Mouse (Mus musculus): ENCODE results near the gene Ppp6r3.

Ppp6r3 gene

DNA sequence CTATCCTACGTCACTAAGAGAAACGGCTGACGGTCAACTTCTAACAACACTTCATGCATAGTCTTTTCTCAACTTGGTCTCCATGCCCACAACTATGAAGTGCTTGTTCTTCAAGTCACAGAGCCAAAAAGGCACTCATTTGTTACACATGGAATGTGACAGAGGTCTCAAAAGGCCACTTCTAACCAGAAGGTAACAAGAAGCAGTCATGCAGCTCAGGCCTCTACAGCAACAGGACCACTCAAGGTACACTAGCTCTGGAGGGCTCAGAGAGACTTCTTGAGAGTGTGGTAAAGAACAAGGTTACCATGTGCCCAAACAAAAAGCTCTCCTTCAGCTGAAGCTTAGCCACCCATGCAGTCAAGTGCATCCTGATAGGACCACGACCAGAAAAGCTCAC is 46.9 kb downstream of the Ppp6r3 start:
- no peak for DNase-seq (ENCODE audit: low read depth, low spot score)

DNA sequence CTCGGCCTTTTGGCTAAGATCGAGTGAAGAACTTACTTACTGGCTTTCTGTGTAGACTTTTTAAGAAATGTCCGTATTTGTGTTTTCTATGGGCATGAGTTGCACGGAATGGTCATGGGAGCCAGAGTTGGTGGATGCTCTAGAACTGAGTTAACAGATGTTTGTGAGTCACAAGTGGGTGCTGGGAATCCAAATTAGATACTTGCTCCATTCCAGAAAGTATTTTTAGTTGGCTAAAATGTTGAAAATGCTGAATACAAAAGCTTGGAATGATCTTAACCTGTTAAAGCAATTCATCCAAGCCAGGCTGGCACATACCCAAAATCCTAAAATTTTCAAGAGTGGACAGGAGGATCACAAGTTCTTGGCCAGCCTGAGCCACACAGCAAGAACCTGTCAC is 48.0 kb downstream of the Ppp6r3 start:
- DNase-seq (ENCODE audit: low read depth, low spot score), result no peak

DNA sequence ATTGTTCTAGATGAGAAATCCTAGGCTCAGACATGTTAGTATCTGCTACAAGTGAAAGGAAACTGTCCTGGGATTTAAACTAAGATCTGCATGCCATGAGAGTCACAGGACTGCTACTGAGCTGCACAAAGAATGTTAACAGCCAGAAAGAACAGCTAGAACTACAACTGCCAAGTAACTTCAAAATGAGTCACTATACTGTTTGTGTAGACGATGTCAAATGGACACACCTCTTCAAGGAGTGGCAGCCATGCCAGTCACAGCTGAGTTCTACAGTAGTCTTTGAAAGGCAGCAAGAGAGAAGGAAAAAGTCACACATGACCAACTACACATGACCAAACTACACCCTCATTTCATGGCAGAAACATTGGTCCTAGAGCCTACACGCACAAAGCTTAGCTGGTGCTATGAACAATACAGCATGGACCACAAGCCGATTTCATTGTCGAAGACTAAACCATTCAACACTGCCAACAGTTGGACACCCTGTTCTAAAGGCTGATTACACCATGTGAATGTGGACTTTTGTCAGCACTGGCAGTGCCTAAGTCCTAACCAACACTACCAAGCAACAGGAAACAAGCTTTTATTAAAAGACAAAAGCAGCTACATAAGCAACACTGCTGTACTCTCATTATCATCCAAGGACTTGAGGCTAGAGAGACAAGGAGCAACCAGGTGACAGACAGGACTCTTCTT is 55.9 kb downstream of the Ppp6r3 start:
- no peak for DNase-seq (ENCODE audit: low read depth, low spot score)

DNA sequence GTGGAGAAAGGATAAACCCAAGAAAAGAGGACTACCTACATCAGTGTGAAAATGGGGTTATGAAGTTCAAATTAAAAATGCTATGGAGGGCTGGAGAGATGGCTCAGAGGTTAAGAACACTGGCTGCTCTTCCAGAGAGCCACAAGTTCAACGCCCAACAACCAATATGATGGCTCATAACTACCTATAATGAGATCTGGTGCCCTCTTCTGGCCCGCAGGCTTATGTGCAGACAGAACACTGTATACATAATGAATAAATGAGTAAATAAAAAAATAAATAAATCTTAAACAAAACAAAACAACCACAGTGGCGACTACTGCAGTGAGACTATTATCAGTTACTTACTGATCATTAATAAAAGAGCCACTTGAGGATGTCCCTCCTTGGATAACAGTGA is 78.3 kb downstream of the Ppp6r3 start:
- DNase-seq (ENCODE audit: low read depth, low spot score), result no peak

DNA sequence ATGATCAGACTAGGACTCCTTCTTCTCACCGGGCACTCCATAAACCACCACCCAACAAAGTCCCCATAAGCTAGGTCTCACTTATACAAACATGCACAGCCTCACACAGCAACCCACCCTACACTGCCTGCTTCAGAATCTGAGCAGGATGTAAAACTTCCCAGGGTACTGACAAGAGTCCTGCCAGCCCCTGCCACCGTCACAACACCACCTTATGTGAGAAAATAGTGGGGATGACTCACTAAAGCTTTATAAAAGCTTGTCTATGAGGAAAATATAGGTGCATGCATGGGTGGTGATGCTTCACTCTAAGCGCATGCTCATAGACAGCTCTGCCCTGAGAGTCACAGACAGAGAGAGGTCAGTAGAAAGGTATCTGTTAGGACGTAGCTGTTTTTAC is 85.7 kb downstream of the Ppp6r3 start:
- DNase-seq (ENCODE audit: low read depth, low spot score), result no peak

DNA sequence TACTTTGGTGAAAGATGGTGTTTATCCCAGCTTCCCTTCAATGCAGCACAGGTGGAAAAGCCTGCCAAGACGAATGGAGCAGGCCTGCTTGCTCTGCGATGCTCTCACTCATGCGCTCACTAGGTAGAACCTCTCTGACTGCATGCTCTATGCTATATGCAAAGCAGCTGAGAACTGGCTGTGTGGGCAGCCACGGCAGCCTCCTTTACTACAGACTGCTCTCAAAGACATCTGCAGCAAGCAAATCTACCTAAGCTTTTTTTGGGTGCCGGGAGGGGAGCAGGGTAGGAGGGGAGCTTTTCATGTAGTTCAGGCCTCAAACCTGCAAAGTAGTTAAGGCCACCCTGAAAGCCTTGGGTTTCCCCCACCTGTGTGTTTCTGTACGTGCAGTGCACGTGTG is 92.7 kb downstream of the Ppp6r3 start:
- no peak for DNase-seq (ENCODE audit: low read depth, low spot score)

DNA sequence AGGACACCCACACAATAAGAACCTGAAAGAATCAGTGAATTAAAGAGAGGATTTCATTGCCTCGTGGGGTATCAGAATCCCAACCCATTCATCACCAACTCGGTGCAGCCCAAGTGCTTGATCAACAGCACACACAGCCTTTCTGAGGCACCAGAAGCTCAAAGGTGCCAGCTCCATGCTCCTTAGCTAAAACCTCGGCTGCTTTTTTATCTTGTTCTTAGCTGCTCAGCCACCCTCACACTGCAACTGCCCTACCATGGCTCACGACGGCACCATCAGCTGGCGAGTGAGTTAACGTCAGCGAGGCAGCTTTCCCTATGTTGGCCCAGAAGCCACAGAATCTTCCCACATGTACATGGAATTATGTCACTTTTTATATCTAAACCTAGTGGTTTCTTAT is 95.4 kb downstream of the Ppp6r3 start:
- no peak for DNase-seq (ENCODE audit: low read depth, low spot score)

DNA sequence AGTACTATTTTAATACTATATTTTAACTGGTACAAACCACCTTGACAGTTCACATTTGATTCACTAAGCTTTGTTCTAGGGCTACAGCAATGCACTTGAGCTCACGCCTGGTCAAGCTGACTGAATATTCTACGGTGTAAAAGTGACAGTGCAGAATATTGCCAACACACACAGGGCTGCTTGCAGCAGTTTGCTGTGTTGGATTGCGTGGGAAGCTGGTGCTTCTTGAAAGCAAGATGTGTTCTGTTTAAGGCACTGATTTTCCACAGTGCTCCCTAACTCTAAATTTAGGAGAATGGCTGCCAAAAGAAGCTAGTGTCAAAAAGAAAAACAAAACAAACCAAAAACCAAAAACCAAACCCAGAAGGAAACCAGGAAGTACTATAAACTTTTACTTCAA is 98.6 kb downstream of the Ppp6r3 start:
- DNase-seq (ENCODE audit: low read depth, low spot score), result no peak

DNA sequence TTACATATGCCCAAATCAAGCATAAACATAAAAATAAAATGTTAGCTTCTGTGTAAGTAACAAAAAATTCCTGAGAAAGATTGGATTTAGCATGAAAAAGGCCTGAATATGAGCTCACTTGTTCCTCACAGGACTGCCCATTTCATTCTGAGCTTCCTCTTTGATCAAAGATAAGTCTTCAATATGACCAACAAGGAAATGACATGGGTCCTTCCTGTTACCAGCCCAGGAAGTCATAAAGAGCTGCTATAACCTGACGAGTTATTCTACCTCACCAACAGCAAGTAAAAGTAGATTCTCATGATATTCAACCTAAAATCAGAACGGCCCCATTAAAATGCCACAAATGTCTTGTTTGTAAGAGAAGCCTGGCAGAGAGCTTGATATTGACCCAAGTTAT is 104.3 kb downstream of the Ppp6r3 start:
- no peak for DNase-seq (ENCODE audit: low read depth, low spot score)

DNA sequence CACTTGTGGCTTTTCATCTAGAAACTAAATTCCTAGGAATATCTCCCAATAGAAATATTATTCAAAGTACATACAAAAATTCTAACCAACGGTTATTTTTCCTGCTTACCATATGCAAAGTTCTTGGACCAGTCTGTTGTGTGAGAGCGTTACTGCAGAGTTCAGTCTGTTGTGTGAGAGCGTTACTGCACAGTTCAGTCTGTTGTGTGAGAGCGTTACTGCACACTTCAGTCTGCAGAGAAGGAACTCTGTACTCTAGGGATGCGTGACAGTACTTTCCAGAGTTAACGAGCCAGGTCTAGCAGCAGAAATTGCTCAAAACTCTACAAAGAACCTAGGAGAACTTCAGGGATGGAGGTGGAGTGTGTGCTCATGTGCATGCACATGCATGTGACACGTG is 108.0 kb downstream of the Ppp6r3 start:
- no peak for DNase-seq (ENCODE audit: low read depth, low spot score)

DNA sequence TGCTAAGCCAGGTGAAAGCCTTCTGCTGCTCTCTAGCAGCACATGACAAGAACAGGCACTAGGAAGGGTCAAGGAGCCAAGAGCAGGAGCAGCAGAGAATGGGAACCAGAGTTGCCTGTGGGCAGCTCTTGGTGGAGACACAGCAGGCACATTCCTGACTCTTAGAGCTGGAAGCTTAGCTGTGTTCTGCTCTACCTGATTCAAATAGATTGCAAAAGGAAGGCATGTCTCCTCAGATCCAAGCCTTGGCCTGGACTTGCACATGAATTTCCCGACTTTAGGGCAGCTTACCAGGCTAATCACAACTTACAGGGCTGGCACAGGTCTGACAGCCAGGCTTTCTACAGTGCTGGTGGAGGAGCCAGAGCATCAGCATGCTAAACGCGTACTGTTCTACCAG is 115.6 kb downstream of the Ppp6r3 start:
- no peak for DNase-seq (ENCODE audit: low read depth, low spot score)

DNA sequence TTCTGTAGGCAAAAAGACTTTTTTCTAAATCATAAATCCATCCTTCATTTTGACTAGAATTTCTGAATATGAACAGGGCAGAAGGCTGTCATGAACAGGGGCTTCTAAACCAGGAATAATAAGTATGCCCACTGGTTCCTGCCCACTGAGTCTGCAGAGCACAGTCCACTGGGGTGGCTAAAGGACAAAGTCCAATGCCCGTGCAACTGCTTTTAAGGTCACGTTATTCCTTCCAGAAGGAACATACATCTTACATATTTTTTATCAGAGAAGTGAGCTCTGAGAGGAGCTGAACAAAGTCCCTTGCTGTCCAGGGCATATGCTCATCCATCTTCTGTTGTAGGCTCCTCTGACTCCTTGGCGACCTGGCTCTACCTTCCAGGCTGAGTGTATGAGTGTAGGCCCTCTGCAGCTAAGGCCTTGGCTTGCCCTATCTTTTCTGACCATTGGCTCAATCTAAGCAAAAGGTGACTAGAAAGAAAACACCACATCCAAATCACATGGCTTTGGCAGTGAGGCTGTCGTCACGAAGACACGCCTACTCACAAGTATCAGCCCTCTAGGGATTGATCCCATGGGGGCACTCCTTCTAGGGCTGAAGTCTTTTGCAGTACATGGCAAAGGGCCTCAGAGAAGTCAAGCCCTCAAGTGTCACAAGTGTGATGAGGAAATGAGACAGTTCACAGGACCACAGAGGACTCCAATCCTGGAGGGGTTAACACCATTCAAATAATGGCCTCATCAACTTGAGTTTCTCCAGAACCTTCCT is 117.0 kb downstream of the Ppp6r3 start:
- DNase-seq (ENCODE audit: low read depth, low spot score), result no peak

DNA sequence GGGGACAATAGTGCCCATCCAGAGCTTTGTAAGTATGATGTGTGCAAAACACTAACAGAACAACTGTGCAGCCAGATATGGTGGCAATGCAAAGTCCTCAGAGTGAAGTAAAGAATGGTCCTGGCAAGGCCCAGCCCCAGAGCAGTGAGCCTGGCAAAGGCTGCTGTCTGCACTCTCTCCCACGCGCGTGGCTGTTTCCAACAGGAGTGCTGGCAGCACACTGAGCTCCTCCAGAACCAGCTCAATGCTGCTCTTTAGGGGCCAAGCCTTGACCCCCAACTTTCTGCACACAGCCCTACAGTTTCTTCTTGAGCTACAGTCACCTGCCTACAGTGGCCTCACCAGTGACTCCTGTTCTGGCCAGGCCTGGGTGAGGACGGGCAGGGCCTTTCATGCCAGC is 117.8 kb downstream of the Ppp6r3 start:
- no peak for DNase-seq (ENCODE audit: low read depth, low spot score)

DNA sequence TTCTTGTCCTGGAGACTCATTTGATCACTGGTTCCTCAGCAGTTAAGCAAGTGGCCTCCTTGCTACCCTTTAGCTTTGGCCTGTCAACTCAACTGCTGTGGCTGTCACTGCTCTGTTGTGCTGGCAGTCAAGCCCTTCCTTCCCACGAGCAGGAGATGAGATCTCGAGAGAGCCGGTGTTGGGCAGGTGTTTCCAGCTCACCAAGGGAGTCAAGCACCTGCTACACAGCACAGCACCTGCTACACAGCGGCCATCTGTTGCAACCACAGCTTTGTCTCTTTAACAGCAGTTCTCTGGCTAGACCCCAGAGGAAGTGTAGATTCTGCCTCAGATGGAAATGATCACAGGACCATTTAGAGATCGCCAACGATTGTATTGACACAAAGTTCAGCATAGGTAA is 123.9 kb downstream of the Ppp6r3 start:
- DNase-seq (ENCODE audit: low read depth, low spot score), result no peak

DNA sequence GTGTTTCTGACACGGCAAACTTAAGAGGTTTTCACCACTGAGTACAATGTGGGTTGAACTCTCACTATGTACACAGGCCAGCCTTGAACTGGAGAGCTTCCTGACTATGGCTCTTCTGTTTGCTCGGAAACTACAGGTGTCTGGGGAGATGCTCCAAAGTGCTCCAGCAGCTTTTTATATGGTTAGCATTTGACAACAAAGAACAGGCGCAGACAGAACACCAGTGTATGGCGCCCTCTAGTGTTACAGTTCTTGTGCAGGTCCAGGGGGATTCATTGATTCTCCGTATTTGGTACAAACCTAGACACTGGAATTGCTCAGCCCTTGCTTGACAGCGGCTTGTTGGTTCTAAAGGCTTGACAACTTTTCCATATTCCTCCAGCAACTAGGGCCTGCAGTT is 124.4 kb downstream of the Ppp6r3 start:
- DNase-seq (ENCODE audit: low read depth, low spot score), result peak; percentile 43

DNA sequence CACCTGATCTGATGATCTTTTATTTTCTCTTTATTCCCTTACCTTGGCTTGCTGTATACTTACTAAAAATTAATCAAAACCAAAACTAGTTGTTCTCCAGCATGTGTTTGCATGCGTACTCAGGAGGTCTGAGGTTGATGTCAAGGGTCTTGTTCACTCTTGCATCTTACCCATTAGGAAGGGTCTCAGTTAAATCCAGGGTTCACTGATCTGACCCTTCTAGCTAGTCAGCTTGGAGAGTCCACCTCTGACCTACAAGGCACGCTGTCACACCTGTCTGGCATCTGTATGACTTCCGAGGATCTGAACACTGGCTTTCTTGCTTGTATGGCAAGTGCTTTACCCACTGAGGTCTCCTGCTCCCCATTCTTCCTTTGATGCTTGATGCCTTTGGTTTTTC is 124.8 kb downstream of the Ppp6r3 start:
- DNase-seq (ENCODE audit: low read depth, low spot score), result no peak

DNA sequence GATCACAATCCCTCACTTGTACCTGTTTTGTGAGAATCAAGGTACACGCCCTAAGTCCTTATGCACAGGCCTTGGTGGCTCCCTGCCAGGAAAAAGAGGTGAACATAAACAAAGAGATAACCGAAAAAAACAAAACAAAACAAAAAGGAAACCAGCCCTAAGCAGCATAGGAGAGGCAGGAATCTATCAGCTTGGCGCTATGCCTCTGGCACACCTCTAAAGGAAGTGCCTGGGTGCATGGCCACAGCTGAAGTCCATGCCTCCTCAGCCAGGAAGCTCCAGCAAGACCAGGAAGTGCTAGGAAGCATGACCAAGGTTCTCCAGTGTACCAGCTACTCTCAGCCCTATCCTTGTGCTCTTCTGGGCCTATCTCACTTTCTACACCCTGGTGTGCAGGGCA is 126.3 kb downstream of the Ppp6r3 start:
- no peak for DNase-seq (ENCODE audit: low read depth, low spot score)

DNA sequence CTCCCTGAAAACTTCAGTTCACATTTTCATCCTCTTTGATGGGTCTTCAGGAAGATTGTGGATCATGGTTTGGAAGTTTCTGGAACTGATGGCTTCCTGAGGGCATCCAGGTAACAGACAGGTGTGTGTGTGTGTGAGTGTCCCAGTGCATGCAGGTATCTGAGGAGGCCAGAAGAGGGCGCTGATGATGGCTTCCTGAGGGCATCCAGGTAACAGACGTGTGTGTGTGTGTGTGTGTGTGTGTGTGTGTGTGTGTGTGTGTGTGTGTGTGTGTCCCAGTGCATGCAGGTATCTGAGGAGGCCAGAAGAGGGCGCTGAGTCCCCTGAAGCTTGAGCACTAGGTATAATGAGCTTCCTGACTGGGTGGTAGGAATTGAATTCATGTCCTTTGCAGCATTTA is 128.2 kb downstream of the Ppp6r3 start:
- DNase-seq (ENCODE audit: low read depth, low spot score), result no peak

DNA sequence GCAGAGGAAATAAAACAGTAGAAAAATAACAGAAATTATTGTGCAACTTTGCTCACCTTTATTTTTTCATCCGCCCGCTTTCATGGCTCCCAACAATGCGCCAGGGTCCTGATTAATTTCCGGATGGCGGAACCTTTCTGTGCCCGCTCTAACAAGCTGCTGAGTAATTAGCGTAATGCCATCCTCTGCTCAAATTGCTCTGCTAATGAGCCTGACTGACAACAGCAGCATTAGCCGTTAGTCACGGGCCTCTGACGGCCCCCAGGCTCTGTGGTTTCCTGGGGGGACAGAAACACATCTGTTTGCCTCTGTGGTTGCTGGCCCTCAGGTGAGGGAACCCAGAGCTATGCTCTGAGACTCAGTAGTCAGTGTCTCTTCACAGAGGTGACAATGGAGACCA is 134.5 kb downstream of the Ppp6r3 start:
- DNase-seq (ENCODE audit: low read depth, low spot score), result no peak

DNA sequence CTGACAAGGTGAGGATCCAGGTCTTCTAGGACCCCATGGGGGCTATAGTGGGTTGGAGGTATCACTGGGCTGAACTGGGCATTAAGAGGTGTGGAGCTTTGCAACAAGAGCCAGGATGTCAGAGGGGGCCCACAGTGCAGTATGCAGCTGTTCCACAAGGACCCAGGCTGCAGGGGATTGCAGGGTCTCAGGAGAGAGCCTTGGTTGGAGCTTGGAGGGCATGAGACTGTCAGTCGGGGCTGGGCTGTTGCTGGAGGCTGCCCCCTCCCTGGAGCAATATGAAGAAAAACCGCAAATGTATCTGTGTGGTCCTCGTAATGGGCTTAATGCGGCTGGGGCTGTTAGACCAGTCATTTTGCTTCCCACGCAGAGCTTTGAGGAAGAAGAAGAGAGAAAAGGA is 134.9 kb downstream of the Ppp6r3 start:
- no peak for DNase-seq (ENCODE audit: low read depth, low spot score)

DNA sequence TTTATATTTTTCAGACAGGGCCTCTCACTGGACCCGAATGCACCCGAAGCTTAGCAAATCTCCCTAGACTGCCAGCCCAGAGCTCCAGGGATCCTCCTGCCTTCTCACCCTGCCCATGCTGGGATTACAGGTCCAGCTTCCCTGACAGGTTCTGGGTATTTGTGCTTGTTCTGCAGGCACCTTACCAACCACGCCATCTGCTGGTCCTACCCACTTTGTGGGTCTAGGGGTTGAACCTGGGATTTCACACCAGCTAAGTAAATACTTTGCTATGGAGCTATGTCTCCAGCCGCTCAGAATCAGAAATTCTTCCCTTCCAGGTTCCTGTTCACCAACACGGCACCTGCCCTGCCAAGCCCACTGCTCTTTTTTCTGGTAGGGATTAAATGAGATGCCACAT is 137.6 kb downstream of the Ppp6r3 start:
- DNase-seq (ENCODE audit: low read depth, low spot score), result no peak

DNA sequence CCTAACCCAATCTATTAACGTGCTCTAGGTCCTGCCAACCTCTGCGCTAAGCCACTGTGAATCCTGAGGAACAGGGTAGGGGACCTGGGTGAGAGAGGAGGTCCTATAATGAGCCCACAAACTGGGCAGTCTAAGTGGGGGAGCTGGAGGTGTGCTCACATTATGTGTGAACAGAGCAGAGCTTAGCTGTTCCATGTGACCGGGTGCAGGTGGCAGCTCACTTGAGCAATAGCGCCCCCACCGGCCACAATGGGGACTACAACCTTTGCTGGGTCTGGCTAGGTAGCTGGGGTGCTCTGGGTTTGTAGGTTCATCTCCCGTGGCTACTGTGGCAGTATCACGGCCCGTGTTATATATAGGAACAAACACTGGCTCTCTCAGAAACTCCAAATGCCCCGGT is 138.7 kb downstream of the Ppp6r3 start:
- DNase-seq (ENCODE audit: low read depth, low spot score), result no peak

DNA sequence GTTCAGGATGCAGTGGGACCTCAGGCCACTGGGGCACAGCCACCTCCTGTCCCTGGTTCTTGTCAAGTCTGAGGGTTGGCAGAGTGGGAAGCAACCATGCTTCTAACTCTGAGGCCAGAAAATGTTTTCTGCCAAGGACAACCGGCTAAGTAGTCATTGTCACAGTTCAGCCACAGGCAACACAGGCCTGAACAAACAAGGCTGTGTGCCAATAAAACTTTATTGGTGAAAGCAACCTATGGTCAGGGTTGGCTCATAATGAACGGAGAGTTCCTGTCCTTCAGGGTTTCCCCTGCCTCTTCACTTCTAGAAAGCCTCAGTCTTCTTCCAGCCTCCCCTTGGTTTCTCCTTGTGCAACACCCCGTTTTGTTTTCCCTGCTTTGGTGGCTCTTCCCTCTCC is 139.7 kb downstream of the Ppp6r3 start:
- DNase-seq (ENCODE audit: low read depth, low spot score), result no peak

DNA sequence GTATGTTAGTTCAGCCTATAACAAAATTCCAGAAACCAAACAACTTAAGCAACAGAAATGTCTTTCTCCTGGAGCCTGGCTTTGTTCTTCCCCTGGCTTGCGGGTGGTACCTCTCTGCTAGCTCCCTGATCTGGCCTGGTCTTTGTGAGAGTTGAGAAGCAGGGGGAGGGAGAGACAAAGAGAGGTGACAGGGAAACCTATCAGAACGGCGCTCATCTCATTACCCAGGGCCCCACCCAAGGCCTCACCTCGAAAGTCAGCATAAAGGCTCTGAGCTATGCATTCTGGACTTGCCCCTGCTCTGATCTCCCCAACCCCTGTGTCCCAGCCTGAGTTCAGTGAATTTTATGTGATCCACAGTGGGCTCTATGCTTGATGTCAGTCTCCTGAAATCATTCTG is 140.9 kb downstream of the Ppp6r3 start:
- no peak for DNase-seq (ENCODE audit: low read depth, low spot score)
